Mouse (Mus musculus) embryonic facial prominence, embryonic 11.5 days (tissue): ENCODE data around the gene Cstad. TPM values are rescaled to one million over a fixed set of nuclear protein-coding genes. Genes with fewer than 3 reads are reported as not detected.

Experiments
- ATAC-seq: fragments of 200-750 bp; cut with Nextera tagmentation; replicated peaks from 2 replicates; pipeline ENCODE4 v1.8.0; 2017; ENCODE audit warnings: low read depth; ENCODE audit not compliant: insufficient number of reproducible peaks, low FRiP score, low TSS enrichment
- DNase-seq: peaks from one replicate; pipeline ENCODE4 v3.0.0-alpha.2; 2015; ENCODE audit warnings: low spot score
- H3K27ac ChIP-seq: fragments of 300-500 bp; sonication (generic); replicated peaks from 2 replicates; pipeline ENCODE4 v1.5.1; 2014; ENCODE audit warnings: mild to moderate bottlenecking, low read depth, low read length, control low read depth
- H3K27me3 ChIP-seq: fragments of 300-500 bp; sonication (generic); 2 replicates; pipeline ENCODE4 v1.6.1; 2014; ENCODE audit warnings: mild to moderate bottlenecking, low read length, moderate library complexity, mixed read lengths; ENCODE audit not compliant: control insufficient read depth, insufficient read depth
- H3K36me3 ChIP-seq: fragments of 300-500 bp; sonication (generic); replicated peaks from 2 replicates; pipeline ENCODE4 v1.6.1; 2014; ENCODE audit warnings: low read depth, mild to moderate bottlenecking, low read length, moderate library complexity, mixed read lengths; ENCODE audit not compliant: control insufficient read depth, insufficient read depth
- H3K4me1 ChIP-seq: fragments of 300-500 bp; sonication (generic); 2 replicates; pipeline ENCODE4 v1.6.1; 2014; ENCODE audit warnings: low read length, mixed read lengths; ENCODE audit not compliant: control insufficient read depth, insufficient read depth
- H3K4me2 ChIP-seq: fragments of 300-500 bp; sonication (generic); 2 replicates; pipeline ENCODE4 v1.6.1; 2014; ENCODE audit warnings: low read depth, mild to moderate bottlenecking, control low read depth, low read length, moderate library complexity
- H3K4me3 ChIP-seq: fragments of 300-500 bp; sonication (generic); 2 replicates; pipeline ENCODE4 v1.5.1; 2014; ENCODE audit warnings: low read depth, low read length, control low read depth
- H3K9ac ChIP-seq: fragments of 300-500 bp; sonication (generic); replicated peaks from 2 replicates; pipeline ENCODE4 v1.6.1; 2014; ENCODE audit warnings: mild to moderate bottlenecking, control low read depth, low read length
- H3K9me3 ChIP-seq: fragments of 300-500 bp; sonication (generic); replicated peaks from 2 replicates; pipeline ENCODE4 v1.6.1; 2016; ENCODE audit warnings: mild to moderate bottlenecking, low read length, inconsistent platforms, mixed read lengths; ENCODE audit not compliant: control insufficient read depth
- WGBS: fragments of 180-500 bp; shearing (Covaris S2); extraction: QIAGEN DNeasy Blood & Tissue Kit; methylation state at CpG from one replicate; pipeline ENCODE4 v1.1.7; 2014; 5-methylcytosine and 5-hydroxymethylcytosine counted together
- polyA plus RNA-seq: library from polyadenylated mRNA; unstranded; fragments of >200 nt; fragmentation: Nextera tagmentation; extraction: Ambion mirVana; gene quantifications from 2 replicates; pipeline ENCODE4 v1.2.1, GENCODE M21; 2014

Cstad gene
- polyA plus RNA-seq, 1 experiment from 2014 or later: not detected

DNA sequence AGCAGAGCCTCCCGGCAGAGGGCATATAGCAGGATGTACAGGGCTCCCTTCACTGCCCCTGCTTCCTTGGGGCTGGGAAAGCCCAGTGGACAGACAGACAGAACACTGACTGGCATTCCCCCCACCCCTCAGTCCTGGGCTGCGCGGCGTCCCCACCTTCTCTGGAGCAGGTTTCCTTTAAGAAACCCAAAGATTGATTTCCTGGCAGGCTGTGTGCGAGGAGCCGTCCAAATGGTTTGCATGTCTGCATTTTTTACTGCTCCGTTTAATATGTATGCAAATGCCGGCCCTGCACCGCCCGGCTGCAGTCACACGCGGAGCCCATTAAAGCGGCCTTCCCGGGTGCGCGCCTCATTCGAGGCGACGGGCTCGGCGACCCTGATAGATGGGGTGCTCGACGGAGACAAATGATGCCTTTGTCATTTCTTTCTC lies 11.8 kb downstream of the Cstad start:
- H3K4me3 ChIP-seq: no peak overlapping the region
- no peak for ATAC-seq
- peaks cover 13% of the 10 kb centered on the region for H3K4me1 ChIP-seq
- H3K36me3 ChIP-seq: no peaks in the 10 kb centered on the region
- no peaks in the 10 kb centered on the region for H3K27me3 ChIP-seq
- WGBS: 23% methylated on average over 23 of the region's 23 CpGs
- H3K9me3 ChIP-seq: no peaks in the 10 kb centered on the region
- no peak overlapping the region for H3K4me2 ChIP-seq
- 0 out of 2 replicates have a peak overlapping the region, but pooled peaks have one; percentile 16 for H3K27ac ChIP-seq
- H3K9ac ChIP-seq: no peak overlapping the region
- no peak for DNase-seq

DNA sequence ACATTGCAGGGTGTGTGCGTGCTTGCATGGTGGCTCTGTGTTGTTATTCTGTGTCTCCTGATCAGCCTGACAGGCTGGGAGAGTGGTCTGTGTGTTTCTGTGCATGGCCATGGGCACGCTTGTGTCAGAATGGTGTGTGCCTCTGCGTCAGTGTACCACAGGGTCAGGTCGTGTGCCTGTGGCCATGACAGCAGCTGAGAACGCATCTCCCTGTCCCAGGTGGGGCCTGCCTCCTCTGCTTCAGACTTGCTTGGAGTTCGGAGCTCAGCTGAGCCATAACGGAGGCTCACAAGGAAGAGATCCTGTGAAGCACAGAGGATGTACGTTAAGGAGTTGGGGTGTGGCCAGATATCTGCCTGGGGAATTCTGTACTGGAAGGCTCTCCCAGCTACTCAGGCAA lies 13.1 kb downstream of the Cstad start:
- Histone ChIP-seq H3K4me1 (peaks cover 13% of the 10 kb centered on the region), H3K27me3 (no peaks in the 10 kb centered on the region), H3K4me3 (no peak overlapping the region), H3K4me2 (no peak overlapping the region), H3K27ac (0 out of 2 replicates have a peak overlapping the region, but pooled peaks have one; percentile 5), H3K9ac (no peak overlapping the region), H3K36me3 (no peaks in the 10 kb centered on the region), H3K9me3 (no peaks in the 10 kb centered on the region)
- 61% methylated on average over 8 of the region's 8 CpGs for WGBS
- no peak for ATAC-seq
- DNase-seq: no peak

DNA sequence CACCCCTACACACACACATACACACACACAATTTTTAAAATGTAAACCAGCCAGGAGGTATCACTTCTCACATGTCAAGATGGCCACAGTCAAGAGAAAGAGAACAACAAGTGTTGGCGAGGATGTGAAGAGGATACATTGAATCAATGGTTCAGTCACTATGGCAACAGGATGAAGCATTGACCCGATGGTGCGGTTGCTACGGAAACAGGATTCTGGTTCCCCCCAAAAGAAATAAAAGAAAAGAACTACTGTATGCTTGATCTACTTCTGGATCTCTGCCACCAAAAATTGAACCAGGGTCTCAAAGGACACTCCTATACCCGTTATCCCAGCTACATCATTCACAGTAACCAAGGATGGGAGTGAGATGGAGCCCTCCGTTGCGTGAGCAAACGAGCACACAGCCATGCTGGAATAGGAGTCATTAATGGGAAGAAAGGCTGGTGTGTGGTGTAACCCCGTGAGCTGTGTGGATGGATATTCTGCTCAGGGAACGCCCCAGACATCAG lies 13.9 kb downstream of the Cstad start:
- DNase-seq (no peak), ATAC-seq (no peak)
- Histone ChIP-seq H3K4me2 (no peak overlapping the region), H3K4me1 (peaks cover 13% of the 10 kb centered on the region), H3K9me3 (no peaks in the 10 kb centered on the region), H3K36me3 (no peaks in the 10 kb centered on the region), H3K27ac (no peak overlapping the region), H3K9ac (no peak overlapping the region), H3K4me3 (no peak overlapping the region), H3K27me3 (no peaks in the 10 kb centered on the region)
- 86% methylated on average over 10 of the region's 10 CpGs for WGBS

DNA sequence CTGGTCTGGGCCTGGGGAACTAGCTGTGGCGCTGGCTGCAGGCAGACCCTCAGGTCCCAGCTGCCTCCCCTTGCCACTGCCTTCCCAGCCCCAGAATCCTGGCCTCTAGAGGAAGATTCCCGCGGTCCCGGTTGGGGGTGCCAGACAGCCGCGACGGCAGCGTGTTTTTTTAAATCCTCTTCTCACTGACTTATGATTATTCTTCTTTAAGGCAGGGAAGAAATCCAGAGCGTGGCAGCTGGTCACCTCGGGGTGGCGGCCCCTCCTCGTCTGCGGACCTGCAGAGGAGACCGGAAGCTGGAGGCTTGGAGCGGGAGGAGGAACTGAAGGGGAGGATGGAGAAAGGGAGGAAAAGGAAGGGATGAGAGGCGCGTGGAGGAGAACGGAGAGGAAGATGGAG lies 18.7 kb downstream of the Cstad start:
- Histone ChIP-seq H3K27me3 (no peaks in the 10 kb centered on the region), H3K4me1 (peaks cover 5% of the 10 kb centered on the region), H3K36me3 (no peaks in the 10 kb centered on the region), H3K4me2 (peak overlapping the region; percentile 39), H3K9me3 (no peaks in the 10 kb centered on the region), H3K9ac (peak overlapping the region; percentile 62), H3K4me3 (0 out of 2 replicates have a peak overlapping the region, but pooled peaks have one; percentile 14), H3K27ac (peak overlapping the region; percentile 74)
- 1% methylated on average over 18 of the region's 18 CpGs for WGBS
- peak; percentile 80 for DNase-seq
- ATAC-seq: no peak; the same call in 1 of the 2 replicates

DNA sequence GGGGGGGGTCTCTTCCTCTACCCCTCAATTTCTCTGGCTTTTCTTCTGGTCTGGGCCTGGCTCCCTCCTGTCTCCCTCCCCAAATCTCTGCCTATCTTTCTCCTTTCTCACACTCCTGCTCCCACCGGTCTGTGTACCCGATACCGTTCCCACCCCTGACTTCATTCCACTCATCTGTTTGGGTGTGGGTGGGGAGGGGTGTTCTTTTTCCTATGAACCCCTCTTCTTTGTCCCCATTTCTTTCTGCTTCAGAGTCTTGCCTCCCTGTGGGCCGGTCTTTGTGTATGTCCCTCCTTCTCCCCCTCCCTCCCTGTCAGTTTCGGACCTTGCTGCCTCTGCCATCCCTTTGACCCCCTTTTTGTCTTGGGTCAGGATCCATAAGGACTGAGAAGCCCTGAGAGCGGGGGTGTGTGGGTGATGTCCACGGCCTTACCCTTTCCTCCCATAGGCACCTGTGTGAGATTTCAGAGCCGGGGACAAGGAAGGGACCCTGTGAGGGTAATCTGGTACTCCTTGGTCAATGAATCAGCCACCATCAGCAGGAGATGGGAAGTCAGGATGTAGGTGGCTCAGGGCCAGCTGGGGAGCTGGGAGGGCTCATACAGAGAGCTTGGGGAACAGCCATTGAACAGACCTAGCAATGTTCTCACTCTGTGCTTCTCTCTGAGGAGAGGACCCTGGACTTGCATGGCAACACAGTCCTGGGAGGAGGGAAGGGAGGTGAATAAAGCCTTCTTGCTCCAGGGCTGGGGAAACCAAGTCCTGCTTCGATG lies 19.5 kb downstream of the Cstad start:
- DNase-seq (no peak), ATAC-seq (0 out of 2 replicates have a peak, but pooled peaks have one; percentile 14)
- Histone ChIP-seq H3K36me3 (no peaks in the 10 kb centered on the region), H3K27me3 (no peaks in the 10 kb centered on the region), H3K4me1 (peaks cover 5% of the 10 kb centered on the region), H3K9me3 (no peaks in the 10 kb centered on the region), H3K9ac (peak overlapping the region; percentile 62), H3K4me2 (peak overlapping the region; percentile 39), H3K27ac (peak overlapping the region; percentile 74), H3K4me3 (no peak overlapping the region)
- WGBS: 39% methylated on average over 9 of the region's 9 CpGs

DNA sequence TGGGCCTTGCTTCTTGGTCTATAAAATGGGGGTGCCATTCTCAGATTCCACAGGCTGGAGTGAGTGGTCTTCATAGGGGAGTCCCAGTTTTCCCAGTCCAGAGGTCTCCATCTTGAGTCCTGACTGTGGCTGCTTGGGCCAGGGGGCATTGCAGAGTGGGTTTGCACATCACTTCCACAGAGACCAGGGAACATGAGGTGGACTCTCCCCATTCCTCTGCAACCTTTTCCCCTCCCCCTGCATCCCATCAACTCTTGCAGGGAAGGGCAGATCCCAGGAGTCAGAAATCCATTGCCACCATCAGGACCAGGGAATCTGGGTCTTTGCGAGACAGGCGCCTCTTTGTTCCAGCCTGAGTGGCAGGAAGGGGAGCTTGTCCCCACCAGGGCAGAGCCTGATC lies 21.0 kb downstream of the Cstad start:
- DNase-seq: no peak
- Histone ChIP-seq H3K9ac (no peak overlapping the region), H3K4me1 (peaks cover 5% of the 10 kb centered on the region), H3K4me2 (no peak overlapping the region), H3K27me3 (no peaks in the 10 kb centered on the region), H3K4me3 (no peak overlapping the region), H3K9me3 (no peaks in the 10 kb centered on the region), H3K27ac (no peak overlapping the region), H3K36me3 (no peaks in the 10 kb centered on the region)
- 76% methylated on average over 2 of the region's 2 CpGs for WGBS
- ATAC-seq: no peak

DNA sequence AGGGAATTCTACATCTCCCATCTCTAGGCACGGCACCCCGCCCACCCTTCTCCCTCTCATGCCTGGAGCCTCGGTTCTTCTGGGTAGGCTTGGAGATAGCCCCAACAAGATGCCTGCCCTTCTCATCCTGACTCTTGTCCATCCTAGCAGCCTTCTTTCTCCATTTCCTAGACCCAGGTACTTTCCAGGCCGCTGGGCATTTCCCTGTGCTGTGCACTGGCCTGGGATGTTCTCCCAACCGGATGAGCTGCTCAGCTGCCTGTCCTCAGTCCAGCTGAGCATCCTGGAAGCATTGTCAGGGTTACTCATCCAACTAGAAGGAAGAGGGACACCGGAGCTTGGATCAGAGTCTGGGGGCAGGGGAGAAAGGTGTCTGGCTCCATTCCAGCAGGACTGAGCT lies 21.6 kb downstream of the Cstad start:
- Histone ChIP-seq H3K27ac (no peak overlapping the region), H3K9ac (no peak overlapping the region), H3K9me3 (no peaks in the 10 kb centered on the region), H3K4me1 (peaks cover 5% of the 10 kb centered on the region), H3K4me3 (no peak overlapping the region), H3K4me2 (no peak overlapping the region), H3K36me3 (no peaks in the 10 kb centered on the region), H3K27me3 (no peaks in the 10 kb centered on the region)
- 77% methylated on average over 6 of the region's 6 CpGs for WGBS
- ATAC-seq: no peak
- DNase-seq: no peak

DNA sequence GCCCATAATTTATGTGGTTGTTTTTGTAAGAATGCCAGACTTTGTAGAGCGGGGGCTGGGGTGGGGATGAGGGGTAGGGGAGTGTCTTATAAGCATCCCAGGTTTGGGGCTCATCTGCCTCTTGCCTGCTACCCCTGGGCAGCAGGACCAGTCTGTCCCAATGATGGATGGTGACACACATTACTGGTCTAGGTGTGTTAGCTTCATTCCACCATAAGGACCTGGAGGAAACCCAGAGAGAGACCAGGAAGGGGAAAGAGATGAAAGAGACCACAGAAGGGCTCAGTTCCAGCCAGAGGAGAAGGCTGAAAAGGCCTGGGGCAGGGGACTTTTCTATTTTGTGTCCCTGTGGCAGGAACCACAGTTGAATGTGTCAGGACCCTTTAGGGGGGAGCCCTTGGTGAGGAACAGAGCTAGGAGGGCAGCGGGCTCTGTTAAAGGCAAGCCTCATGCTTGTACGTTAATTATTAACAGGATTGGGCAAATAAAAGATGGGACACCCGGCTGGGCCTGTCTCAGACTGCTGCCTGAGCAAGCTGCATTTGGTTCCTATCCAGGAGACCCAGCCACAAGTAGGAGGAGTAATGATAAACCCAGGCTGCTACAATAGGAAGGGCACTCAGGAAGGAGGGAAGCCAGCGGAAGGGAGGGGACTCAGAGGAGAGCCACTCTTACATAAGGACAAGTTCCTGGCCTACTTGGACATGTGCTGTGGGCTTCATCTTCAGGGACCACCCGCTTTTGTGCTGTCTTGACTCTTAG lies 23.8 kb downstream of the Cstad start:
- no peak overlapping the region for H3K4me3 ChIP-seq
- no peaks in the 10 kb centered on the region for H3K27me3 ChIP-seq
- no peak overlapping the region for H3K27ac ChIP-seq
- 83% methylated on average over 6 of the region's 6 CpGs for WGBS
- H3K36me3 ChIP-seq: no peaks in the 10 kb centered on the region
- no peaks in the 10 kb centered on the region for H3K9me3 ChIP-seq
- H3K4me1 ChIP-seq: peaks cover 5% of the 10 kb centered on the region
- no peak for DNase-seq
- H3K4me2 ChIP-seq: no peak overlapping the region
- H3K9ac ChIP-seq: no peak overlapping the region
- no peak for ATAC-seq
